Mouse (Mus musculus) stomach, postnatal 0 days (tissue): ENCODE measurements around the gene Spsb1.

Source experiments
- CTCF ChIP-seq: IDR thresholded peaks from 2 replicates; pipeline ENCODE4 v1.5.1; 2016; ENCODE audit warnings: antibody characterized with exemption, low read depth, mild to moderate bottlenecking, moderate library complexity
- EP300 ChIP-seq: optimal IDR thresholded peaks from 2 replicates; pipeline ENCODE3; 2016; ENCODE audit warnings: antibody characterized with exemption

DNA sequence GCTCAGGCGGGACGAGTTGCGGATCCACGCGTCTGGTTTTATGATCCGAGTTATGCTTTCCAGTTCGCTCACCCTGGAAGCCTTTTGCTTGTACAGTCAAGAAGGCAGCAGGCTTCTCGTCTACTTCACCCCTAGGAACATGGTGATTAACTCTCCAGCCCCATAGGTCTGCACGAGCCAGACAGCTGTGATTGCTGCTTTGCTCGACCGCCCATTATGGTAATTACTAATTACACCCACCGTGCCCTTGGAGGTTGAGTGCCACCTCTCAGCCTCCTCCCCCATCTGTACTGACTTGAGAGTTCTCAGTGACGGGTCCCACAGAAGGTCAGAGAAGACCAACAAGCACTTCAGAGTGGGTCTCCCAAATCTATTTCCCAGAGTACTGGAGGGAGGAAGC lies 5.2 kb downstream of the Spsb1 start:
- TF ChIP-seq CTCF (no peak), EP300 (no peak)
